ENCODE assay signal across 8 mouse cellular contexts in the genomic region with DNA sequence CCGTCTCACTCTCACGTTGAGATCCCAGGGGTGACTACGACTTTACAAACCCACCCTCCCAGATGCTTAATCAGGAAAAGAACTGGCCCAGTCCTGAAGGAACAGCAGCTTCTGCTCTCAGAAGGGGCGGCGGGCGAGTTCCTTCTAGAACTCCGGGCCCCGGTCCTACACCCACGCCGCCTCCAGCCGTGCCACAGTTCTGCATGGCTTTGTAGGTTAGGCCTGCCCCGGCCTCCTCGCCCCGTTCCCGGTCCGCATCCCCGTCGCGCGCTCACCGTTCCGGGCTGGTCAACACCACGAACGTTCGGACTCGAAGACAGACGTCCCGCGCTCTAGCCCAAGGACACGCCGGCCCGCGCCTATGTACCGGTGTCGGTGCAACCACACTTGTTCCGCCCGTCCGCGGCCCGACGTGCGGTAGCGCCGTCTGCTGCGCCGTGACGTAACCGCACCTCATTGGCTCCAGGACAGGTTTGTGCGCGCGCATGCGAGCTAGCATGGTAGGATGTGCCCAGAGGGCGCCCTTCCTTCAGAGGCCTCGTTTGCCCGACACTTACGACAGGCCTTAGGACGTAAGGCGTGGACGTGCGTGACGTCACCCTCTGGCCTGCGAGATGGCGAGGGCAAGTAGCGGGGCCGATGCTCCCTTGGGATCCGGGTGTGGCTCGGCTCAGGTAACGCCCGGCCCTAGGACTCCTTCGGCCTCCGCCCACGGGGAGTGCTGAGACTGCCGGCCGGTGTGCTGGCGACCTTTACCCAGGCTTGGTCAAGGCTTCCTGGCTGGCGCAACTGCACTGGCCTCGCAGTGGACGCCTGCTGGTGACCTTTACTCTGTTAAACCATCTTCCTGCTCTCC. TPM values are rescaled to one million over a fixed set of nuclear protein-coding genes. Genes with fewer than 3 reads are reported as not detected.
DNase-seq lines count a peak whose midpoint lies in the region; ATAC-seq lines count a peak whose summit lies in the region.

A gene (minus strand): TSS at position 398 of the 856 bp plus-strand sequence.

- H3K4me1 ChIP-seq in heart, embryonic 14.5 days (ENCODE audit: control insufficient read depth in 2 of 2, insufficient read depth in 2 of 2, low read length in 2 of 2) = peaks cover 2 to 5% of the 10 kb centered on the region in 2 experiments; a peak in 2 of 4 replicates
- peaks cover 18% of the 10 kb centered on the region for H3K4me1 ChIP-seq in liver, embryonic 13.5 days (replicated peaks)
- peaks cover 10% of the 10 kb centered on the region for H3K4me1 ChIP-seq in stomach, embryonic 16.5 days (ENCODE audit: control insufficient read depth, insufficient read depth, low read length)

- H3K27ac ChIP-seq in heart, embryonic 14.5 days (replicated peaks in 1 of 2; ENCODE audit: control insufficient read depth in 1 of 2, insufficient read depth in 1 of 2, low read depth in 2 of 2, low read length in 2 of 2) = peak within 1 kb of the TSS; percentile 79 to 95
- peak within 1 kb of the TSS; percentile 86 for H3K27ac ChIP-seq in liver, embryonic 13.5 days
- peak within 1 kb of the TSS; percentile 65 for H3K27ac ChIP-seq in stomach, embryonic 16.5 days (ENCODE audit: low read length)

- peak; percentile 96 for ATAC-seq in CD4-positive, CD25-positive, alpha-beta regulatory T cell, adult 4 months
- ATAC-seq in heart, embryonic 14.5 days (ENCODE audit: insufficient number of reproducible peaks, insufficient read depth, low FRiP score, low read depth) = peak; percentile 99
- ATAC-seq in liver, embryonic 13.5 days (ENCODE audit: low read depth) = peak; percentile 96
- peak; percentile 98 for ATAC-seq in stomach, embryonic 16.5 days (ENCODE audit: insufficient read depth, low FRiP score)

- H3K27me3 ChIP-seq in heart, embryonic 14.5 days (ENCODE audit: control insufficient read depth, insufficient read depth, low read length) = no peaks in the 10 kb centered on the region
- H3K27me3 ChIP-seq in liver, embryonic 13.5 days = no peaks in the 10 kb centered on the region
- H3K27me3 ChIP-seq in stomach, embryonic 16.5 days (ENCODE audit: control insufficient read depth, insufficient read depth, low read length) = no peaks in the 10 kb centered on the region

- WGBS in heart, embryonic 14.5 days = under 1% methylated on average over 78 of the region's 78 CpGs
- WGBS in liver, embryonic 13.5 days (ENCODE audit: insufficient replicate concordance) = under 1% methylated on average over 78 of the region's 78 CpGs
- under 1% methylated on average over 78 of the region's 78 CpGs for WGBS in stomach, embryonic 16.5 days

- H3K4me3 ChIP-seq in heart, embryonic 14.5 days (ENCODE audit: control insufficient read depth in 1 of 2, insufficient read depth in 1 of 2, low read depth in 1 of 2, low read length in 2 of 2) = peak within 1 kb of the TSS; percentile 84 to 95
- H3K4me3 ChIP-seq in liver, embryonic 13.5 days (replicated peaks) = peak within 1 kb of the TSS; percentile 89
- H3K4me3 ChIP-seq in stomach, embryonic 16.5 days (replicated peaks; ENCODE audit: low read length) = peak within 1 kb of the TSS; percentile 77

- peak within 1 kb of the TSS; percentile 96 for H3K9ac ChIP-seq in heart, embryonic 14.5 days (ENCODE audit: low read length)
- H3K9ac ChIP-seq in liver, embryonic 13.5 days = peak within 1 kb of the TSS; percentile 91
- H3K9ac ChIP-seq in stomach, embryonic 16.5 days (ENCODE audit: low read length) = peak within 1 kb of the TSS; percentile 77

- no peaks in the 10 kb centered on the region for H3K9me3 ChIP-seq in heart, embryonic 14.5 days (ENCODE audit: control insufficient read depth, low read length)
- H3K9me3 ChIP-seq in liver, embryonic 13.5 days (replicated peaks) = no peaks in the 10 kb centered on the region
- no peaks in the 10 kb centered on the region for H3K9me3 ChIP-seq in stomach, embryonic 16.5 days (replicated peaks; ENCODE audit: control insufficient read depth, low read length)

- H3K36me3 ChIP-seq in heart, embryonic 14.5 days (ENCODE audit: control insufficient read depth, insufficient read depth, low read length) = peaks cover 20% of the 10 kb centered on the region
- H3K36me3 ChIP-seq in liver, embryonic 13.5 days = peaks cover 17% of the 10 kb centered on the region
- 0 out of 2 replicates have a peak, but pooled peaks cover 4% of the 10 kb centered on the region for H3K36me3 ChIP-seq in stomach, embryonic 16.5 days (ENCODE audit: control insufficient read depth, insufficient read depth, low read length)

- DNase-seq in c-Kit-negative CD71-positive TER-119-positive erythroid progenitor cells, embryonic 14.5 days (ENCODE audit: low read depth, low spot score) = peak; percentile 99
- DNase-seq in fibroblast of lung, adult 2 months (ENCODE audit: low read depth) = peak; percentile 99
- peak; percentile 100 for DNase-seq in kidney, postnatal 14 days
- peak; percentile 99 for DNase-seq in liver, embryonic 13.5 days
- DNase-seq in neural tube, embryonic 10.5 days (ENCODE audit: extremely low spot score, low spot score) = peak; percentile 100

- H3K4me2 ChIP-seq in heart, embryonic 14.5 days (ENCODE audit: low read length) = peak within 1 kb of the TSS; percentile 82
- peak within 1 kb of the TSS; percentile 93 for H3K4me2 ChIP-seq in liver, embryonic 13.5 days
- peak within 1 kb of the TSS; percentile 82 for H3K4me2 ChIP-seq in stomach, embryonic 16.5 days (ENCODE audit: low read depth, low read length)

RNA-seq across cellular contexts. Expression of the gene that starts here (rescaled TPM):
- 10 to 100 TPM; 23.7 to 32.0 TPM for polyA plus RNA-seq in CD4-positive, CD25-positive, alpha-beta regulatory T cell, adult 4 months (2017; shearing (Covaris generic))
- polyA plus RNA-seq in heart, embryonic 14.5 days (2014; fragmentation: Nextera tagmentation; extraction: Ambion mirVana) = 181 and 190 TPM in 2 replicates
- polyA plus RNA-seq in liver, embryonic 13.5 days (2015; fragmentation: Nextera tagmentation; extraction: Ambion mirVana) = 59.1 and 66.7 TPM in 2 replicates
- 60.9 and 71.9 TPM in 2 replicates for polyA plus RNA-seq in stomach, embryonic 16.5 days (2015; fragmentation: Nextera tagmentation; extraction: Ambion mirVana)

Comparison
In these comparisons a context has a peak if more than half of its experiments do, and no peak if none do; other contexts are left out.
1. Peak in every context shown above with its lines: DNase-seq, ATAC-seq, H3K4me3 ChIP-seq and H3K27ac ChIP-seq.